Mouse (Mus musculus) brain, embryonic 14.5 days (tissue): Measurements from ENCODE around the gene Dnah2.

Experiments
- CTCF ChIP-seq: fragments of 200-500 bp; IDR thresholded peaks from 2 replicates; pipeline ENCODE4 v1.5.1; 2012; ENCODE audit warnings: inconsistent platforms, mild to moderate bottlenecking, moderate library complexity, borderline replicate concordance; ENCODE audit not compliant: insufficient read depth, insufficient read length; ENCODE audit errors: extremely low read depth
- POLR2A ChIP-seq: fragments of 200-500 bp; IDR thresholded peaks from 2 replicates; pipeline ENCODE4 v1.6.1; 2012; ENCODE audit warnings: mild to moderate bottlenecking, inconsistent platforms, borderline replicate concordance; ENCODE audit not compliant: poor library complexity, insufficient read depth, insufficient read length, severe bottlenecking; ENCODE audit errors: extremely low read depth

DNA sequence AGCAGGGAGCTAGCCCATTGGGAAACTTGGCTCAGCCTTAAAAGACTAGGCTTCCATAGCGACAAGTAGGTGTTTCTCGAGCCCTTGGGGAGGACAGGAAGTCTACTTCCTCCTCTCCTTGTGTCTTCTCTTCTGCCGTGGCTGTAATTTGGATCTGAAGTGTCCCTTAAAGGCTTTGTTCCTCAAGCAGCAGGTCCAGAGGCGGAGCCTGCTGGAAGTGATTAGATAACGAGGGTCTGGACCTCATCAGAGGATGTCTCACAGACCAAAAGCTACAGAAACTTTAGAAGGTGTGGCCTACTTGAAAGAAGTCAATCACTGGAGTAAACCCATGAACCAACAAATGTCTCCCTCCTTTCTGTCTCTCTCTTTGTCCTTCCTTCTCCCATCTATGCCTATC, 74.2 kb downstream of the Dnah2 start:
- no peak for TF ChIP-seq CTCF
- no peak for TF ChIP-seq POLR2A
